Mouse (Mus musculus) kidney, embryonic 16.5 days (tissue): ENCODE measurements at regions not wholly inside any gene's neighbourhood (a gene's known extent, or its start where the extent isn't known, plus 50 kb on each side); places are given as distances from the start of the nearest gene placed in this dataset.
A peak's percentile ranks its signal among the peaks of the same experiment; 100 is the strongest.

ENCODE experiments used
- ATAC-seq: fragments of 200-750 bp; cut with Nextera tagmentation; 2 replicates; pipeline ENCODE4 v1.8.0; 2017; ENCODE audit warnings: moderate TSS enrichment; ENCODE audit not compliant: low FRiP score, low TSS enrichment
- H3K27ac ChIP-seq: fragments of 300-500 bp; sonication (generic); 2 replicates; pipeline ENCODE4 v1.5.1; 2014; ENCODE audit warnings: low read length
- H3K27me3 ChIP-seq: fragments of 300-500 bp; sonication (generic); 2 replicates; pipeline ENCODE4 v1.6.1; 2014; ENCODE audit warnings: low read length, control low read depth, mixed read lengths; ENCODE audit not compliant: insufficient read depth
- H3K36me3 ChIP-seq: fragments of 300-500 bp; sonication (generic); 2 replicates; pipeline ENCODE4 v1.6.1; 2014; ENCODE audit warnings: low read length, control low read depth, mixed read lengths; ENCODE audit not compliant: insufficient read depth
- H3K4me1 ChIP-seq: fragments of 300-500 bp; sonication (generic); 2 replicates; pipeline ENCODE4 v1.6.1; 2014; ENCODE audit warnings: low read length, control low read depth, mixed read lengths; ENCODE audit not compliant: insufficient read depth
- H3K4me2 ChIP-seq: fragments of 300-500 bp; sonication (generic); replicated peaks from 2 replicates; pipeline ENCODE4 v1.6.1; 2014; ENCODE audit warnings: low read depth, low read length
- H3K4me3 ChIP-seq: fragments of 300-500 bp; sonication (generic); 2 replicates; pipeline ENCODE4 v1.5.1; 2014; ENCODE audit warnings: mild to moderate bottlenecking, low read length
- H3K9ac ChIP-seq: fragments of 300-500 bp; sonication (generic); replicated peaks from 2 replicates; pipeline ENCODE4 v1.6.1; 2014; ENCODE audit warnings: low read length
- H3K9me3 ChIP-seq: fragments of 300-500 bp; sonication (generic); 2 replicates; pipeline ENCODE4 v1.6.1; 2016; ENCODE audit warnings: low read length, control low read depth
- WGBS: fragments of 180-500 bp; shearing (Covaris S2); extraction: QIAGEN DNeasy Blood & Tissue Kit; methylation state at CpG from one replicate; pipeline ENCODE4 v1.1.7; 2014; 5-methylcytosine and 5-hydroxymethylcytosine counted together

- WGBS: 63% methylated on average over 3 of the region's 3 CpGs
- Histone ChIP-seq H3K27ac (no peak overlapping the region), H3K9ac (no peak overlapping the region), H3K36me3 (no peaks in the 10 kb centered on the region), H3K4me1 (no peaks in the 10 kb centered on the region), H3K4me2 (no peak overlapping the region), H3K9me3 (no peaks in the 10 kb centered on the region), H3K27me3 (no peaks in the 10 kb centered on the region), H3K4me3 (no peak overlapping the region)
- ATAC-seq: no peak
Observed at GRCm38 (mm10) chr9:24937731-24938130, 151.5 kb upstream of the Gm10181 start.

DNA sequence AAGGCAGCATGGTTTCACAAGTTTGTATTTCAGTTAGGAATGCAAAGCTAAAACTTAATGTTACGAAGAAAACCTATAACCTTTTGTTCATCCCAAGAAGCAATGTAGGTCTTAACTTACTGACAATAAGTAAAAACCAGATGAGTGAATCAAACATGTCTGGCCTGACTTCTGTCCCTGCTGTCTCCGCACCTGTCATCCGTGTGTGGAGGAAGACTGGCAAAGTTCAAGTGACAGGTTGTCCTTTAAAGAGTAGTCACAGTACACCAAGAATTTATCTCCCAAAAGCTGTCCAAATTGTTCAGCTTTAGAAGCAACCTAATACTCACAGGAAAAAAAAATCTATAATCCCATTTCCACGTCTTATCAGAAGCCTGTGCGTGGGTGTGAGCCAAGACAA lies 146.3 kb upstream of the Gm10181 start:
- 0 out of 2 replicates have a peak, but pooled peaks cover 2% of the 10 kb centered on the region for H3K4me1 ChIP-seq
- H3K9ac ChIP-seq: no peak overlapping the region
- no peak overlapping the region for H3K27ac ChIP-seq
- no peaks in the 10 kb centered on the region for H3K9me3 ChIP-seq
- no peak overlapping the region for H3K4me2 ChIP-seq
- 75% methylated on average over 5 of the region's 5 CpGs for WGBS
- no peaks in the 10 kb centered on the region for H3K27me3 ChIP-seq
- H3K4me3 ChIP-seq: no peak overlapping the region
- H3K36me3 ChIP-seq: no peaks in the 10 kb centered on the region
- ATAC-seq: no peak

GRCm38 (mm10) chr9:24943830-24944229 lies 145.4 kb upstream of the Gm10181 start:
- H3K9ac ChIP-seq: no peak overlapping the region
- ATAC-seq: peak; percentile 59; the same call in 1 of the 2 replicates
- H3K4me1 ChIP-seq: 0 out of 2 replicates have a peak, but pooled peaks cover 2% of the 10 kb centered on the region
- 28% methylated on average over 6 of the region's 6 CpGs for WGBS
- no peaks in the 10 kb centered on the region for H3K36me3 ChIP-seq
- no peaks in the 10 kb centered on the region for H3K9me3 ChIP-seq
- H3K4me2 ChIP-seq: no peak overlapping the region
- no peaks in the 10 kb centered on the region for H3K27me3 ChIP-seq
- H3K4me3 ChIP-seq: no peak overlapping the region
- no peak overlapping the region for H3K27ac ChIP-seq

GRCm38 (mm10) chr9:24952516-24952915 lies 136.7 kb upstream of the Gm10181 start:
- Histone ChIP-seq H3K27ac (no peak overlapping the region), H3K36me3 (no peaks in the 10 kb centered on the region), H3K4me3 (no peak overlapping the region), H3K4me2 (no peak overlapping the region), H3K9me3 (no peaks in the 10 kb centered on the region), H3K27me3 (no peaks in the 10 kb centered on the region; the same call in 1 of the 2 replicates), H3K4me1 (no peaks in the 10 kb centered on the region), H3K9ac (no peak overlapping the region)
- ATAC-seq: no peak
- WGBS: 28% methylated on average over 23 of the region's 23 CpGs

DNA sequence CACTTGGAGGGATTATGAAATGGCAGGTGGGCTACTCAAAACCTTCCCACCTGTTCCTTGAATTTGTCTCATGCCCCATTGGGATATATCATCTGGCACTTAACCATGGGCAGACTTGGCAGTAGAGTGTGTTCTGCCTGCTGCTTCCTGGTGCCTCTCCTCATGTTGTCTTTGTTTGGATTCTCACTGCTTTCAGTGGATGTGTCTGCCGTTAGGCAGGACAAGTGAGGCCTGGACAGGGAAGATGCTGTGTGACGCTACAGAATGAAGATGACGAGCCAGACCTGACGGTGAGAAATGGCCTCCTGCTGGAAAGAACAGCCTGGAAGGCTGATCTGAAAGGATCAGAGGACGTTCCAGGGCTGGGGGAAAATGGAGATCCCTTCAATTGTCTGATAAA lies 133.6 kb upstream of the Gm10181 start:
- Histone ChIP-seq H3K9me3 (no peaks in the 10 kb centered on the region), H3K27me3 (no peaks in the 10 kb centered on the region; the same call in 1 of the 2 replicates), H3K4me1 (no peaks in the 10 kb centered on the region), H3K4me2 (no peak overlapping the region), H3K36me3 (no peaks in the 10 kb centered on the region), H3K4me3 (no peak overlapping the region), H3K9ac (no peak overlapping the region), H3K27ac (no peak overlapping the region)
- no peak for ATAC-seq
- WGBS: 73% methylated on average over 5 of the region's 5 CpGs

- 77% methylated on average over 7 of the region's 7 CpGs for WGBS
- Histone ChIP-seq H3K36me3 (no peaks in the 10 kb centered on the region), H3K27ac (no peak overlapping the region), H3K9ac (no peak overlapping the region), H3K4me2 (no peak overlapping the region), H3K4me1 (no peaks in the 10 kb centered on the region), H3K4me3 (no peak overlapping the region), H3K27me3 (no peaks in the 10 kb centered on the region; the same call in 1 of the 2 replicates), H3K9me3 (no peaks in the 10 kb centered on the region)
- no peak for ATAC-seq
Observed at GRCm38 (mm10) chr9:24956566-24956965, 132.7 kb upstream of the Gm10181 start.

- Histone ChIP-seq H3K27me3 (no peaks in the 10 kb centered on the region), H3K4me2 (no peak overlapping the region), H3K27ac (no peak overlapping the region), H3K4me1 (no peaks in the 10 kb centered on the region), H3K9ac (no peak overlapping the region), H3K36me3 (no peaks in the 10 kb centered on the region), H3K9me3 (no peaks in the 10 kb centered on the region), H3K4me3 (no peak overlapping the region)
- WGBS: 76% methylated on average over 1 of the region's 1 CpGs
- ATAC-seq: no peak
Observed at GRCm38 (mm10) chr9:24963290-24963689, 125.9 kb upstream of the Gm10181 start.

- Histone ChIP-seq H3K4me3 (no peak overlapping the region), H3K27ac (no peak overlapping the region), H3K9ac (no peak overlapping the region), H3K27me3 (no peaks in the 10 kb centered on the region), H3K4me2 (no peak overlapping the region), H3K9me3 (no peaks in the 10 kb centered on the region), H3K36me3 (no peaks in the 10 kb centered on the region), H3K4me1 (no peaks in the 10 kb centered on the region)
- no peak for ATAC-seq
- WGBS: 65% methylated on average over 10 of the region's 10 CpGs
Observed at GRCm38 (mm10) chr9:24967571-24967970, 121.7 kb upstream of the Gm10181 start.

- H3K9me3 ChIP-seq: no peaks in the 10 kb centered on the region
- H3K27me3 ChIP-seq: no peaks in the 10 kb centered on the region
- ATAC-seq: 0 out of 2 replicates have a peak, but pooled peaks have one; percentile 59
- no peaks in the 10 kb centered on the region for H3K36me3 ChIP-seq
- peak overlapping the region; percentile 13; the same call in 1 of the 2 replicates for H3K4me3 ChIP-seq
- H3K4me1 ChIP-seq: peaks cover 9% of the 10 kb centered on the region; the same call in 1 of the 2 replicates
- H3K27ac ChIP-seq: no peak overlapping the region
- 9% methylated on average over 19 of the region's 19 CpGs for WGBS
- H3K4me2 ChIP-seq: peak overlapping the region; percentile 41
- no peak overlapping the region for H3K9ac ChIP-seq
Observed at GRCm38 (mm10) chr9:24974021-24974741, 115.0 kb upstream of the Gm10181 start.

DNA sequence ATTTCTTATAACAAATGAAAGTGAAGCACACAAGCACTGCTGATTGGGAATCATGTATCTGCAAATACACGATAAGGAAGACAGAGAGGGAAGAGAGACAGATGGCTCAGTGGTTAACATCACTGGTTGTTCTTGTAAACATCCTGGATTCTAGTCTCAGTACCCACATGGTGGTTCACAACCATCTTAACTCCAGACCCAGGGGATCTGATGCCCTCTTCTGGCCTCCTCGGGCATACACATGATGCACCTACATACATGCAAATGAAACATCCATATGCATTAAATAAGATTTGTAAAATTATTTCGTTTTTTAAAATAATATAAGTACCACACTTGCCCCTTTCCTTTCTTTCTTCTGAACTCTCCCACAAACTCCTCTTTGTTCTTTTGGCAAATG lies 106.4 kb upstream of the Gm10181 start:
- Histone ChIP-seq H3K9ac (no peak overlapping the region), H3K36me3 (no peaks in the 10 kb centered on the region), H3K4me3 (no peak overlapping the region), H3K9me3 (no peaks in the 10 kb centered on the region), H3K4me2 (no peak overlapping the region), H3K27ac (no peak overlapping the region), H3K4me1 (no peaks in the 10 kb centered on the region), H3K27me3 (no peaks in the 10 kb centered on the region)
- WGBS: 77% methylated on average over 3 of the region's 3 CpGs
- ATAC-seq: no peak
